Mouse (Mus musculus) layer of hippocampus, postnatal 14 days (tissue): ENCODE data around the gene Katnbl1. TPM values are rescaled to one million over a fixed set of nuclear protein-coding genes. Genes with fewer than 3 reads are reported as not detected.
"Not testable (repeated sequence)": the region's sequence is repeated elsewhere in the genome, so short reads cannot be mapped to it uniquely, and the experiment has no call there.

Experiments used
- DNase-seq, 2 experiments: peaks; one replicate each; pipeline ENCODE4 v3.0.0; 2021 to 2022; ENCODE audit warnings: low spot score in 2 of 2, mixed read lengths in 1 of 2
- total RNA-seq, 2 experiments: library from RNA; stranded (reverse); gene quantifications; 2 replicates each; pipeline ENCODE4 v1.2.3; 2021

The Katnbl1 gene
- total RNA-seq, 2 experiments from 2014 or later: 11.2 to 12.0 TPM

- DNase-seq: no peak
Measured at GRCm38 (mm10) chr2:112391346-112392000, 12.5 kb downstream of the Katnbl1 start.

- DNase-seq: no peak
Measured at GRCm38 (mm10) chr2:112392689-112393088, 13.7 kb downstream of the Katnbl1 start.

GRCm38 (mm10) chr2:112393958-112394357, 14.9 kb downstream of the Katnbl1 start:
- DNase-seq: no peak

GRCm38 (mm10) chr2:112396649-112397048, 17.6 kb downstream of the Katnbl1 start:
- DNase-seq: no peak

GRCm38 (mm10) chr2:112407030-112407429, 28.0 kb downstream of the Katnbl1 start:
- no peak for DNase-seq

- DNase-seq: no peak
Measured at GRCm38 (mm10) chr2:112425308-112425707, 46.3 kb downstream of the Katnbl1 start.

- DNase-seq: not testable (repeated sequence)
Measured at GRCm38 (mm10) chr2:112428534-112428933, 49.5 kb downstream of the Katnbl1 start.

GRCm38 (mm10) chr2:112429665-112430064, 50.7 kb downstream of the Katnbl1 start:
- DNase-seq: no peak

- no peak for DNase-seq
Measured at GRCm38 (mm10) chr2:112430403-112430802, 51.4 kb downstream of the Katnbl1 start.

- DNase-seq: no peak
Measured at GRCm38 (mm10) chr2:112432523-112432922, 53.5 kb downstream of the Katnbl1 start.

GRCm38 (mm10) chr2:112433359-112433758, 54.3 kb downstream of the Katnbl1 start:
- DNase-seq: no peak

GRCm38 (mm10) chr2:112436292-112436691, 57.3 kb downstream of the Katnbl1 start:
- no peak for DNase-seq

- DNase-seq: no peak
Measured at GRCm38 (mm10) chr2:112437589-112437988, 58.6 kb downstream of the Katnbl1 start.

GRCm38 (mm10) chr2:112443491-112443890, 64.5 kb downstream of the Katnbl1 start:
- no peak for DNase-seq

- no peak for DNase-seq
Measured at GRCm38 (mm10) chr2:112445511-112445910, 66.5 kb downstream of the Katnbl1 start.

- not testable (repeated sequence) for DNase-seq
Measured at GRCm38 (mm10) chr2:112448046-112448445, 69.0 kb downstream of the Katnbl1 start.

- no peak for DNase-seq
Measured at GRCm38 (mm10) chr2:112448510-112449059, 69.6 kb downstream of the Katnbl1 start.

GRCm38 (mm10) chr2:112449597-112450296, 70.7 kb downstream of the Katnbl1 start:
- peak in 1 of 2 experiments; percentile 22 for DNase-seq

GRCm38 (mm10) chr2:112452513-112452912, 73.5 kb downstream of the Katnbl1 start:
- DNase-seq: not testable (repeated sequence)

- DNase-seq: no peak
Measured at GRCm38 (mm10) chr2:112454125-112454861, 75.3 kb downstream of the Katnbl1 start.

GRCm38 (mm10) chr2:112454862-112455564, 76.0 kb downstream of the Katnbl1 start, which contains the start of gene Emc7:
Emc7 (plus strand) TSS chr2:112454997.
- peak; percentile 96 for DNase-seq
